Mouse (Mus musculus) heart, postnatal 4 days (tissue): ENCODE measurements around the gene Tyk2. TPM values are rescaled to one million over a fixed set of nuclear protein-coding genes. Genes with fewer than 3 reads are reported as not detected.
A peak's percentile ranks its signal among the peaks of the same experiment; 100 is the strongest.

Source experiments
- DNase-seq: peaks from one replicate; pipeline ENCODE4 v3.0.0; 2021
- total RNA-seq, 2 experiments: library from RNA; stranded (reverse); gene quantifications; 2 replicates each; pipeline ENCODE4 v1.2.3; 2021

Gene Tyk2
- total RNA-seq, 2 experiments from 2014 or later, result 7.7 to 8.2 TPM

DNA sequence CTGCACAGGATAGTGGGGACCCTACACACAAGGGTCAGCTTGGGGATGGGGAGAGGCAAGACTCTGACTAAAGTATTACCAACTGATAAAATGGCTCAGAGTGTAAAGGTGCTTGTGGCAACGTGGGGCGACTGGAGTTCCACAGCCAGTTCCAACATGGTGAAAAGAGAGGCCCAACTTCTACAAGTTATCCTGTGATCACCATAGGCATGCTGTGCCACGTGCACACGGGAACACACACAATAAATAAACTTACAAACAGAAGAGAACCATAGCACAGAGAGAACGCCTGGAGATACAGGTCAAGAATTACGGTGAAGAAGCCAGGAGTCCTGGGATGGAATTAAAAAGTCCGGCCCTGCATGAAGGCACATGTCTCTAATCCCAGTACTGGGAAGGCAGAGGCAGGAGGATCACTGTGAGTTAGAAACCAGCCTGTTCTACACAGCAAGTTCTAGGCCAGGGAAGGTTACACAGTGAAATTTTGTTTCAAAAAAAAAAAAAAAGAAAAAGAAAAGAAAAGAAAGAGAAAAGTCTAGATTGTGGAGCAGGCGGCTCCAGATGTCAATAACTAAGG lies 18.1 kb upstream of the Tyk2 start:
- DNase-seq, result no peak

GRCm38 (mm10) chr9:21148427-21148826 lies 17.4 kb upstream of the Tyk2 start:
- no peak for DNase-seq

- DNase-seq, result peak; percentile 52
These were observed 15.7 kb upstream of the Tyk2 start for GRCm38 (mm10) chr9:21146722-21147121.

DNA sequence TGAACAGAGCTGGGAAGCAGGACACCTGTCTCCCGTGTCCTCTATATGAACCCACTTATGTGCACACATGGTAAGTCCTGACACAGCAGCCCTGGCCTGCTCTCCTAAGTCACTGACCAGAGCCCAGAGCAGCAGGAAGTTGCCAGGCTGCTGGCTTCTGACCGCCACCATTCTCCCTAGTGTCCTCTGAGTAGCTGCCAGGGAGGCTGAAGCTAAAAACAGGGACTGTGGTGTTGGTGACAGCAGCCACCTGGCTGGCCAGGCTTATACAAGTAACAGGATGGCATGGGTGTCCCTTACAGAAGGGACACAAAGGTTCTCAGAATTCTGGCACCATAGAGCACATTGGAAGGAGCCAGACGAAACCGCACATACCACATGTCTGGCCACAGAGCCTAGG lies 14.4 kb upstream of the Tyk2 start:
- peak; percentile 35 for DNase-seq

DNA sequence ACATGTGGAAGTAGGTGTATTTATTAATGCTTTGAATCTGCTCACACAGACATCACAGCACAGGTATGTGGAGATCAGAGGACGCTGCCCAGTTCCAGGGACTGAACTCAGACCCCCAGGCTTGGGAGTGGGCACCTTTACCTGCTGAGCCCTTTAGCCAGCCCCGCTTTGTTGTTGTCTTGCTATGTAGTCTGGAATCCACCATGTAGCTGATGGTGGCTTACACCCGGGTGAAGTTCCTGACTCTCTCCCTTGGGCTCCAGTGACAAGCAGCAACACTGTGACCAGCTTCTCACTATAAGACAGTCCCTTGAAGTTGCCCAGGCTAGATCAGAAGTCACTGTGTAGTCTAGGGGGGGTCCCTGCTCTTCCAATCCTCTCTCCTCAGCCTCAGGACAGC lies 13.3 kb upstream of the Tyk2 start:
- DNase-seq, result no peak

GRCm38 (mm10) chr9:21141922-21142321 lies 10.9 kb upstream of the Tyk2 start:
- no peak for DNase-seq

- DNase-seq, result no peak
These were observed 7.3 kb upstream of the Tyk2 start for GRCm38 (mm10) chr9:21138386-21138785.

- DNase-seq, result peak; percentile 77
These were observed 6.2 kb upstream of the Tyk2 start for GRCm38 (mm10) chr9:21137229-21137628.

- DNase-seq, result no peak
These were observed 5.4 kb upstream of the Tyk2 start for GRCm38 (mm10) chr9:21136401-21136800.

GRCm38 (mm10) chr9:21135941-21136381 lies 4.9 kb upstream of the Tyk2 start:
- no peak for DNase-seq

DNA sequence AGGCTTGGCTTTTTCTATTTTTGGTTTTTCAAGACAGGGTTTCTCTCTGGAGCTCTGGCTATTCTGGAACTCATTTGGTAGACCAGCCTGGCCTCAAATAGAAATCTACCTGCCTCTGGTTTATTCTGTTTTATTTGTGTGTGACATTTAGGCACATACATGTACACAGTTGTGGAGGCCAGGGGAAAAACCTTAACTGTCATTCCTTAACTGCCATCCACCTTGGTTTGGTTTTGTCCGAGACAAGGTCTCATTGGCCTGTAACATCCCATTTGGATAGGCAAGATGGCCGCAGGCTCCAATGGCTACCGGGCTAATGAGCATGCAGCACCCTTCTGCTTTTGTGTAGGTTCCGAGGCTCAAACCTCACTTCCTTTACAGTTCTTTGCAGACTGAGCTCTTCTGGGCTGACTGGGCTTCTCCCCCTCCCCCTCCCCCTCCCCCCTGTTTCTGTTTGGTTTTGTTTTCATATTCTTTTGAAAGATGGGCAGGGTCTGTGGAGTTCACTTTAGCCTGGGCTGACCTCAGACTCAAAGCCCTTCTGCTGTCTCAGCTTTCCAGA lies 4.4 kb upstream of the Tyk2 start:
- DNase-seq, result no peak

GRCm38 (mm10) chr9:21134595-21135328 lies 3.7 kb upstream of the Tyk2 start:
- no peak for DNase-seq

DNA sequence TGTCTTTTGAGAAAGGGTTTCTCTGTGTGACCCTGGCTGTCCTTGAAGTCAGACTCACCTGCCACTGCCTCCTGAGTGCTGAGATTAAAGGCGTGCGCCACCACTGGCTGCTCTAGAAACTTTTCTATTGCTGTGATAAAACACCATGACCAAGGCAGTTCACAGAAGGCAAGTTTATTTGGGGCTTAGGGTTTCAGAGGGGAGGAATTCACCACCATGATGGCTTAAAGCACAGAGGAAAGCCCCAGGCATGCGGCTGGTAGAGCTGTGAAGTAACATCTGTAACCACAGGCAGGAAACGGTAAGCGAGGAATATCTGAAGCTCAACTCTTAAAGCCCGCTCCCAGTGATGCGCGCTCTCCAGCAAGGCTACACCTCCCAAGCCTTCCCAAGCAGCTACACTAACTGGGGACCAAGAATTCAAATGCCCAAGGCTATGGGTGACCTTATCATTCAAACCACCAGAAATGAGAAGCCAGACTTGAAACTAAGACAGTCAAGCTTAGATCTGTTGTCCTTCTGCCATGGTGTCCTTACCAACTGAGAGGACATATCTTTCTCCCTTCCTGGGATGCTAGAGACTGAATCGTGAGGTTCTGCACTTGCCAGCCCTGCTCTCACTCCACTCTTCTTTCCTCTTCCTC lies 2.1 kb upstream of the Tyk2 start:
- DNase-seq, result no peak

DNA sequence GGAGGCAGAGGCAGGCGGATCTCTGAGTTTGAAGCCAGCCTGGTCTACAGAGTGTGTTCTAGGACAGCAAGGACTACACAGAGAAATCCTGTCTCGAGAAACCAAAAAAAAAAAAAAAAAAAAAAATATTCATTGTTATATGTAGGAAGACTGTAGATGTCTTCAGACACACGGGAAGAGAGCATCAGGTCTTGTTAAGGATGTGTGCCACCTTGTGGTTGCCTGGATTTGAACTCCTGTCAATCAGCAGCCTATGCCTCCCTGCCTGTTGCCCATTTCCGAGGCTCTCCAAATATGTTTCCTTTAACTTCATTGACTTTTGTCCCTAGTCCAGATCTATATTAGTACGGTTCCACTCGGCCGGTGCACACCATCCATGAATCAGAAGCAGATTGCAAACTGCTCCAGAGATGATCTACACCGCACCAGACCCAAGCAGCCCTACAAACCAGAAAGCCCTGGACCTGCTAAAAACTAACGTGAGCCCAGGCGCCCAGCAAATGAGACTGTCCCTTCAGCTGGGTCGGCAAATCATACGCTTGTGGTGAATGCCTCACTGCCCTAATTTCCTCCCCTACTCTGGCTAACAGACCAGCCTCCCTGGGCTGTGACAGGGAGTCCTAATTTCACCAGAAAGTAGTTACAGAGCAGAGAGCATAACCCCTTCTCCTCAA lies 1.2 kb upstream of the Tyk2 start:
- no peak for DNase-seq

GRCm38 (mm10) chr9:21126259-21126627 lies 4.8 kb downstream of the Tyk2 start:
- peak; percentile 73 for DNase-seq

- DNase-seq, result no peak
These were observed 5.4 kb downstream of the Tyk2 start for GRCm38 (mm10) chr9:21125502-21126258.

- no peak for DNase-seq
These were observed 6.2 kb downstream of the Tyk2 start for GRCm38 (mm10) chr9:21124837-21125236.

DNA sequence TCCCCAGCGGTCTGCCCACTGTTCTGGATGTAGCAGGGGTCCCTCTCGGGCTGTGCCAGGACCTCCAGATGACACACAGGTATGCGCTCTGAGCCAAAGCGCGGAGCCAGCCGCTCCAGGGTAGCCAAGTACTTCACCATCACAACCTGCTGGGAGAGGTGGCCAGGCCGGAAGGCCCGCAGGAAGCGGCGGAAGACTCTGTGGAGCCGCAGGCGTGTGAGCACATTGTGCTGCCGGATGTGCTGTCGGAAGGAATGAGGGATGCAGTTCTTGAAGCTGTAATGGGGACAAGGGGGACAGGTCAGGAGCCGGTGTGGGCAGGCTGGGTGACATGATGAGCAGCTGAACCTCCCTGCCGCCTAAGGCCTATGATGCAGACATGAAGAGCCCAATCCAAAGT lies 9.6 kb downstream of the Tyk2 start:
- no peak for DNase-seq

DNA sequence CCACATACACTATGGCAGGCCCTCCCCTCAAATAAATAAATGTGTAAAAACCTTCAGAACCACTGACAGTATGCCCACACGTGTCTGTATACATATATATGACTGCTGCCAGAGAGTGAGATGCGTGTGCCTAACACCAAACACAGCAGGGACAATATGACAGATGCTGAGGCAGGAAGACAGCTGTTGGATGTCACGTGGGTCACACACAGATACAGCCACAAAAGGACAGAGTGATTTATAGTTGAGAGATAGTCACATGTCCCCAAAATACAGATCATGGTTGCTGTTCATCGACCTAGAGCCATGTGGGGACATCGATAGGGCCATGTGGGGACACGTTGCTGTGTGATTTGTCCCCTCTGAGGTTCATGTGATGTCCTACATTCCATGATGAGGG lies 14.0 kb downstream of the Tyk2 start:
- no peak for DNase-seq

GRCm38 (mm10) chr9:21115105-21115504 lies 15.9 kb downstream of the Tyk2 start:
- no peak for DNase-seq

DNA sequence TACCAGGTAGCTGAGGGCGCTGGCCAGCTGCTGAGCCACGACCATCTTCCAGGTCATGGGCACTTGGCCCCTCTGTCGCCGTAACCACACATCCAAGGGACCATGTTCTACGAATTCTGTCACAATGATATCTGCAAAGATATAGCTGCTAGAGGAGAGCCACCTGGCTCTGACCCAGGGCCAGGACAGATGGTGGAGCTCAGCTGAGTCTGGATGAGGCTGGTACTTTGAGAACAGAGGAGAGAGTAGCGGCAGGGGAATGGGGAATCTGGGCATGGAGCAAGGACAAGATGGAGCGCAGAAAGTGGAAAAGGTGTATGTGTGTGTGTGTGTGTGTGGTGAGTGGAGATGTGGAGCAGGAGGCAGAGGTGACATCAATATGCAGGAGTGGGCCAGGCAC lies 16.9 kb downstream of the Tyk2 start:
- no peak for DNase-seq

DNA sequence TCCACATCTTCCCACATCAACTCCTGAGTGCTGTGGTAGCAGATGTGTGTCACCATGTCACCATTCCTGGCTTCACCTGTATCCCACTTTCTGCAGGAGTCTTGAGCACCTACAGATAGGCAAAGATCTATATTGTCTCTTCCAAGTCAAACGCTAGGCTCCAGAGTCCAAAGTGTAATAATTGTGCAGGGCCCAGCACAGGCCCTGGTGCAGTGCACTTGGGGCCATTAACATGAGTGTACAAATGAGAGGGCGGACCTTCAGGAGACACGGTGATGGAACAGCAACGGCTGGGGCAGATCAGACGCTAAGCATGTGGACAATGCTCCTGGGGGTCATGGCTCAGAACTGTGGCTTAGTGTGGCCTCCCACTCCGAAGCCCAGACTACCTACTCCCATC lies 17.3 kb downstream of the Tyk2 start:
- DNase-seq, result no peak
